Mouse (Mus musculus) embryonic facial prominence, embryonic 12.5 days (tissue): ENCODE measurements around the gene Cd72. TPM values are rescaled to one million over a fixed set of nuclear protein-coding genes. Genes with fewer than 3 reads are reported as not detected.
A peak's percentile ranks its signal among the peaks of the same experiment; 100 is the strongest.
"Not testable (repeated sequence)": the region's sequence is repeated elsewhere in the genome, so short reads cannot be mapped to it uniquely, and the experiment has no call there.

Source experiments
- ATAC-seq: fragments of 200-750 bp; cut with Nextera tagmentation; 2 replicates; pipeline ENCODE4 v1.8.0; 2017; ENCODE audit not compliant: insufficient number of reproducible peaks, insufficient read depth, low FRiP score, low TSS enrichment
- H3K27ac ChIP-seq: fragments of 300-500 bp; sonication (generic); 2 replicates; pipeline ENCODE4 v1.5.1; 2016; ENCODE audit warnings: mild to moderate bottlenecking
- H3K27me3 ChIP-seq: fragments of 300-500 bp; sonication (generic); 2 replicates; pipeline ENCODE4 v1.6.1; 2016; ENCODE audit warnings: mild to moderate bottlenecking, moderate library complexity
- H3K36me3 ChIP-seq: fragments of 300-500 bp; sonication (generic); 2 replicates; pipeline ENCODE4 v1.6.1; 2016; ENCODE audit warnings: mild to moderate bottlenecking
- H3K4me1 ChIP-seq: fragments of 300-500 bp; sonication (generic); 2 replicates; pipeline ENCODE4 v1.6.1; 2016
- H3K4me2 ChIP-seq: fragments of 300-500 bp; sonication (generic); replicated peaks from 2 replicates; pipeline ENCODE4 v1.6.1; 2016; ENCODE audit warnings: mild to moderate bottlenecking, moderate library complexity
- H3K4me3 ChIP-seq: fragments of 300-500 bp; sonication (generic); 2 replicates; pipeline ENCODE4 v1.5.1; 2016; ENCODE audit warnings: mild to moderate bottlenecking
- H3K9ac ChIP-seq: fragments of 300-500 bp; sonication (generic); 2 replicates; pipeline ENCODE4 v1.6.1; 2016; ENCODE audit warnings: mild to moderate bottlenecking, moderate library complexity
- H3K9me3 ChIP-seq: fragments of 300-500 bp; sonication (generic); 2 replicates; pipeline ENCODE4 v1.6.1; 2016; ENCODE audit warnings: mild to moderate bottlenecking, moderate library complexity
- whole genome bisulfite sequencing: fragments of 180-500 bp; shearing (Covaris S2); methylation state at CpG from one replicate; pipeline ENCODE4 v1.1.7; 2016; 5-methylcytosine and 5-hydroxymethylcytosine counted together
- polyA plus RNA-seq: library from polyadenylated mRNA; unstranded; fragments of >200 nt; fragmentation: Nextera tagmentation; extraction: Ambion mirVana; gene quantifications from 2 replicates; pipeline ENCODE4 v1.2.1, GENCODE M21; 2016

Cd72 gene
- polyA plus RNA-seq, 1 experiment from 2014 or later = 3.5 TPM

GRCm38 (mm10) chr4:43492101-43492820 lies 37.8 kb upstream of the Cd72 start:
- no peaks in the 10 kb centered on the region for H3K27me3 ChIP-seq
- 47% methylated on average over 12 of the region's 12 CpGs for WGBS
- peaks cover 11% of the 10 kb centered on the region; the same call in 1 of the 2 replicates for H3K36me3 ChIP-seq
- peak overlapping the region; percentile 55; the same call in 1 of the 2 replicates for H3K27ac ChIP-seq
- peaks cover 9% of the 10 kb centered on the region; the same call in 1 of the 2 replicates for H3K4me1 ChIP-seq
- H3K9ac ChIP-seq = no peak overlapping the region
- H3K4me2 ChIP-seq = peak overlapping the region; percentile 59
- no peak for ATAC-seq
- peak overlapping the region; percentile 55; the same call in 1 of the 2 replicates for H3K4me3 ChIP-seq
- 0 out of 2 replicates have a peak, but pooled peaks cover 3% of the 10 kb centered on the region for H3K9me3 ChIP-seq

GRCm38 (mm10) chr4:43490801-43491200 lies 36.4 kb upstream of the Cd72 start:
- H3K4me1 ChIP-seq = peaks cover 9% of the 10 kb centered on the region; the same call in 1 of the 2 replicates
- 87% methylated on average over 5 of the region's 5 CpGs for WGBS
- 0 out of 2 replicates have a peak, but pooled peaks cover 3% of the 10 kb centered on the region for H3K36me3 ChIP-seq
- no peak overlapping the region for H3K4me2 ChIP-seq
- no peaks in the 10 kb centered on the region for H3K27me3 ChIP-seq
- H3K27ac ChIP-seq = no peak overlapping the region
- 0 out of 2 replicates have a peak, but pooled peaks cover 3% of the 10 kb centered on the region for H3K9me3 ChIP-seq
- ATAC-seq = no peak
- no peak overlapping the region for H3K9ac ChIP-seq
- H3K4me3 ChIP-seq = no peak overlapping the region

GRCm38 (mm10) chr4:43489611-43490010 lies 35.2 kb upstream of the Cd72 start:
- no peaks in the 10 kb centered on the region for H3K36me3 ChIP-seq
- peaks cover 4% of the 10 kb centered on the region; the same call in 1 of the 2 replicates for H3K4me1 ChIP-seq
- no peak for ATAC-seq
- H3K4me3 ChIP-seq = no peak overlapping the region
- H3K27ac ChIP-seq = no peak overlapping the region
- H3K4me2 ChIP-seq = no peak overlapping the region
- 0 out of 2 replicates have a peak, but pooled peaks cover 3% of the 10 kb centered on the region for H3K9me3 ChIP-seq
- WGBS = 89% methylated on average over 3 of the region's 3 CpGs
- no peaks in the 10 kb centered on the region for H3K27me3 ChIP-seq
- H3K9ac ChIP-seq = no peak overlapping the region

- not testable (repeated sequence) for ATAC-seq
Observed at GRCm38 (mm10) chr4:43485666-43486065, 31.2 kb upstream of the Cd72 start.

GRCm38 (mm10) chr4:43483535-43484091 lies 29.2 kb upstream of the Cd72 start, which contains the start of gene Sit1:
Gene Sit1 (minus strand): TSS chr4:43483734.
- no peak within 1 kb of the TSS for H3K9ac ChIP-seq
- H3K27me3 ChIP-seq = no peaks in the 10 kb centered on the region
- no peaks in the 10 kb centered on the region for H3K4me1 ChIP-seq
- no peak within 1 kb of the TSS for H3K27ac ChIP-seq
- no peaks in the 10 kb centered on the region for H3K9me3 ChIP-seq
- ATAC-seq = no peak
- H3K36me3 ChIP-seq = no peaks in the 10 kb centered on the region
- WGBS = 57% methylated on average over 12 of the region's 12 CpGs
- no peak within 1 kb of the TSS for H3K4me2 ChIP-seq
- H3K4me3 ChIP-seq = no peak within 1 kb of the TSS

More at GRCm38 (mm10) chr4:43485666-43486065, 31.2 kb upstream of the Cd72 start:
- not testable (repeated sequence) for H3K4me3 ChIP-seq, H3K4me2 ChIP-seq, H3K27me3 ChIP-seq, H3K27ac ChIP-seq, H3K4me1 ChIP-seq, H3K36me3 ChIP-seq, H3K9ac ChIP-seq, H3K9me3 ChIP-seq
- 85% methylated on average over 5 of the region's 5 CpGs for WGBS

- Histone ChIP-seq H3K9ac (no peak overlapping the region), H3K9me3 (no peaks in the 10 kb centered on the region), H3K4me1 (no peaks in the 10 kb centered on the region), H3K4me3 (no peak overlapping the region), H3K27ac (no peak overlapping the region), H3K36me3 (no peaks in the 10 kb centered on the region), H3K27me3 (no peaks in the 10 kb centered on the region), H3K4me2 (no peak overlapping the region)
- no peak for ATAC-seq
- 70% methylated on average over 10 of the region's 10 CpGs for WGBS
Observed at GRCm38 (mm10) chr4:43482591-43482990, 28.2 kb upstream of the Cd72 start.

GRCm38 (mm10) chr4:43481894-43482456 lies 27.5 kb upstream of the Cd72 start:
- Histone ChIP-seq H3K9me3 (no peaks in the 10 kb centered on the region), H3K36me3 (no peaks in the 10 kb centered on the region), H3K9ac (no peak overlapping the region), H3K27me3 (no peaks in the 10 kb centered on the region), H3K4me3 (no peak overlapping the region), H3K4me1 (no peaks in the 10 kb centered on the region), H3K27ac (no peak overlapping the region), H3K4me2 (no peak overlapping the region)
- WGBS = 67% methylated on average over 7 of the region's 7 CpGs
- no peak for ATAC-seq

- Histone ChIP-seq H3K36me3 (no peaks in the 10 kb centered on the region), H3K27ac (no peak overlapping the region), H3K27me3 (no peaks in the 10 kb centered on the region), H3K4me2 (no peak overlapping the region), H3K9ac (no peak overlapping the region), H3K9me3 (no peaks in the 10 kb centered on the region), H3K4me1 (no peaks in the 10 kb centered on the region), H3K4me3 (no peak overlapping the region)
- no peak for ATAC-seq
- 77% methylated on average over 5 of the region's 5 CpGs for WGBS
Observed at GRCm38 (mm10) chr4:43480985-43481384, 26.6 kb upstream of the Cd72 start.

GRCm38 (mm10) chr4:43478906-43479832 lies 24.7 kb upstream of the Cd72 start:
- ATAC-seq = no peak
- Histone ChIP-seq H3K27me3 (no peaks in the 10 kb centered on the region), H3K4me3 (no peak overlapping the region), H3K36me3 (no peaks in the 10 kb centered on the region), H3K27ac (no peak overlapping the region), H3K9ac (no peak overlapping the region), H3K4me2 (0 out of 2 replicates have a peak overlapping the region, but pooled peaks have one; percentile 24), H3K4me1 (no peaks in the 10 kb centered on the region), H3K9me3 (no peaks in the 10 kb centered on the region)
- WGBS = 46% methylated on average over 24 of the region's 24 CpGs

GRCm38 (mm10) chr4:43478534-43478858 lies 24.1 kb upstream of the Cd72 start:
- no peaks in the 10 kb centered on the region for H3K4me1 ChIP-seq
- H3K9ac ChIP-seq = peak overlapping the region; percentile 17; the same call in 1 of the 2 replicates
- no peaks in the 10 kb centered on the region for H3K36me3 ChIP-seq
- H3K4me3 ChIP-seq = peak overlapping the region; percentile 22
- H3K9me3 ChIP-seq = no peaks in the 10 kb centered on the region
- peak overlapping the region; percentile 34 for H3K4me2 ChIP-seq
- H3K27me3 ChIP-seq = no peaks in the 10 kb centered on the region
- WGBS = 50% methylated on average over 8 of the region's 8 CpGs
- H3K27ac ChIP-seq = no peak overlapping the region
- ATAC-seq = no peak

- peak; percentile 85 for ATAC-seq
- Histone ChIP-seq H3K27ac (no peak overlapping the region), H3K27me3 (no peaks in the 10 kb centered on the region), H3K4me3 (peak overlapping the region; percentile 22), H3K9me3 (no peaks in the 10 kb centered on the region), H3K4me1 (no peaks in the 10 kb centered on the region), H3K9ac (peak overlapping the region; percentile 17; the same call in 1 of the 2 replicates), H3K4me2 (peak overlapping the region; percentile 34), H3K36me3 (no peaks in the 10 kb centered on the region)
- WGBS = 17% methylated on average over 11 of the region's 11 CpGs
Observed at GRCm38 (mm10) chr4:43477857-43478533, 23.6 kb upstream of the Cd72 start.
